Mouse (Mus musculus) lung, embryonic 14.5 days (tissue): ENCODE measurements at regions not wholly inside any gene's neighbourhood (a gene's known extent, or its start where the extent isn't known, plus 50 kb on each side); places are given as distances from the start of the nearest gene placed in this dataset.

Experiments used
- ATAC-seq: fragments of 200-750 bp; cut with Nextera tagmentation; 2 replicates; pipeline ENCODE4 v1.8.0; 2017; ENCODE audit warnings: mild to moderate bottlenecking, moderate TSS enrichment, moderate library complexity; ENCODE audit not compliant: insufficient read depth
- DNase-seq: peaks from one replicate; pipeline ENCODE4 v3.0.0-alpha.2; 2015
- H3K27ac ChIP-seq: fragments of 300-500 bp; sonication (generic); 2 replicates; pipeline ENCODE4 v1.5.1; 2014; ENCODE audit warnings: low read depth, mild to moderate bottlenecking, moderate library complexity
- H3K27me3 ChIP-seq: fragments of 300-500 bp; sonication (generic); 2 replicates; pipeline ENCODE4 v1.6.1; 2014; ENCODE audit warnings: low read length, control low read depth; ENCODE audit not compliant: insufficient read depth
- H3K36me3 ChIP-seq: fragments of 300-500 bp; sonication (generic); 2 replicates; pipeline ENCODE4 v1.6.1; 2014; ENCODE audit warnings: control low read depth; ENCODE audit not compliant: insufficient read depth
- H3K4me1 ChIP-seq: fragments of 300-500 bp; sonication (generic); 2 replicates; pipeline ENCODE4 v1.6.1; 2014; ENCODE audit warnings: antibody characterized with exemption, control low read depth; ENCODE audit not compliant: insufficient read depth
- H3K4me2 ChIP-seq: fragments of 300-500 bp; sonication (generic); 2 replicates; pipeline ENCODE4 v1.6.1; 2014; ENCODE audit warnings: mild to moderate bottlenecking
- H3K4me3 ChIP-seq: fragments of 300-500 bp; sonication (generic); 2 replicates; pipeline ENCODE4 v1.5.1; 2014; ENCODE audit warnings: low read depth, low read length
- H3K9ac ChIP-seq: fragments of 300-500 bp; sonication (generic); 2 replicates; pipeline ENCODE4 v1.6.1; 2014
- H3K9me3 ChIP-seq: fragments of 300-500 bp; sonication (generic); 2 replicates; pipeline ENCODE4 v1.6.1; 2016; ENCODE audit warnings: low read depth, low read length, control low read depth
- CTCF ChIP-seq: IDR thresholded peaks from 2 replicates; pipeline ENCODE4 v1.5.1; 2016; ENCODE audit warnings: antibody characterized with exemption, low read depth
- WGBS: fragments of 180-500 bp; shearing (Covaris S2); extraction: QIAGEN DNeasy Blood & Tissue Kit; methylation state at CpG from one replicate; pipeline ENCODE4 v1.1.7; 2014; 5-methylcytosine and 5-hydroxymethylcytosine counted together

- Histone ChIP-seq H3K9ac (no peak overlapping the region), H3K4me1 (no peaks in the 10 kb centered on the region), H3K4me3 (no peak overlapping the region), H3K4me2 (no peak overlapping the region), H3K9me3 (no peaks in the 10 kb centered on the region), H3K27me3 (no peaks in the 10 kb centered on the region), H3K27ac (no peak overlapping the region), H3K36me3 (no peaks in the 10 kb centered on the region)
- 87% methylated on average over 8 of the region's 8 CpGs for WGBS
- TF ChIP-seq CTCF, result no peak
- no peak for ATAC-seq
- no peak for DNase-seq
These were observed 85.1 kb upstream of the Osmr start for GRCm38 (mm10) chr15:6959911-6960310.

GRCm38 (mm10) chr15:6960753-6961746, 86.3 kb upstream of the Osmr start:
- Histone ChIP-seq H3K4me1 (no peaks in the 10 kb centered on the region), H3K4me2 (no peak overlapping the region), H3K9ac (no peak overlapping the region), H3K36me3 (no peaks in the 10 kb centered on the region), H3K9me3 (no peaks in the 10 kb centered on the region), H3K27ac (no peak overlapping the region), H3K4me3 (no peak overlapping the region), H3K27me3 (no peaks in the 10 kb centered on the region)
- TF ChIP-seq CTCF, result no peak
- DNase-seq (no peak), ATAC-seq (no peak)
- WGBS, result 82% methylated on average over 11 of the region's 11 CpGs

GRCm38 (mm10) chr15:6964635-6965034, 89.9 kb upstream of the Osmr start:
- Histone ChIP-seq H3K4me2 (no peak overlapping the region), H3K27me3 (no peaks in the 10 kb centered on the region), H3K27ac (no peak overlapping the region), H3K36me3 (no peaks in the 10 kb centered on the region), H3K4me3 (no peak overlapping the region), H3K4me1 (no peaks in the 10 kb centered on the region), H3K9me3 (0 out of 2 replicates have a peak, but pooled peaks cover 3% of the 10 kb centered on the region), H3K9ac (no peak overlapping the region)
- DNase-seq, result no peak
- no peak for ATAC-seq
- WGBS, result 76% methylated on average over 4 of the region's 4 CpGs
- no peak for TF ChIP-seq CTCF

GRCm38 (mm10) chr15:6965446-6965845, 90.7 kb upstream of the Osmr start:
- no peak overlapping the region for H3K4me2 ChIP-seq
- no peak overlapping the region for H3K27ac ChIP-seq
- H3K27me3 ChIP-seq, result no peaks in the 10 kb centered on the region
- no peak for TF ChIP-seq CTCF
- H3K36me3 ChIP-seq, result no peaks in the 10 kb centered on the region
- 39% methylated on average over 4 of the region's 4 CpGs for WGBS
- H3K9ac ChIP-seq, result no peak overlapping the region
- no peak for ATAC-seq
- no peak for DNase-seq
- H3K4me3 ChIP-seq, result no peak overlapping the region
- 0 out of 2 replicates have a peak, but pooled peaks cover 3% of the 10 kb centered on the region for H3K9me3 ChIP-seq
- H3K4me1 ChIP-seq, result no peaks in the 10 kb centered on the region

GRCm38 (mm10) chr15:6974410-6974809, 99.6 kb upstream of the Osmr start:
- H3K36me3 ChIP-seq, result no peaks in the 10 kb centered on the region
- H3K27me3 ChIP-seq, result no peaks in the 10 kb centered on the region
- no peak for TF ChIP-seq CTCF
- H3K27ac ChIP-seq, result no peak overlapping the region
- no peaks in the 10 kb centered on the region for H3K9me3 ChIP-seq
- no peak for DNase-seq
- 44% methylated on average over 4 of the region's 4 CpGs for WGBS
- no peaks in the 10 kb centered on the region for H3K4me1 ChIP-seq
- no peak overlapping the region for H3K4me3 ChIP-seq
- no peak for ATAC-seq
- H3K4me2 ChIP-seq, result no peak overlapping the region
- no peak overlapping the region for H3K9ac ChIP-seq

- DNase-seq, result no peak
- Histone ChIP-seq H3K4me3 (no peak overlapping the region), H3K4me1 (no peaks in the 10 kb centered on the region), H3K9ac (no peak overlapping the region), H3K36me3 (no peaks in the 10 kb centered on the region), H3K27ac (no peak overlapping the region), H3K27me3 (no peaks in the 10 kb centered on the region), H3K4me2 (no peak overlapping the region), H3K9me3 (no peaks in the 10 kb centered on the region)
- ATAC-seq, result no peak
- WGBS, result 73% methylated on average over 9 of the region's 9 CpGs
- no peak for TF ChIP-seq CTCF
These were observed 106.7 kb upstream of the Osmr start for GRCm38 (mm10) chr15:6981430-6981829.

GRCm38 (mm10) chr15:6983320-6983719, 107.1 kb upstream of the Lifr start:
- no peak overlapping the region for H3K4me2 ChIP-seq
- no peak overlapping the region for H3K27ac ChIP-seq
- H3K9me3 ChIP-seq, result no peaks in the 10 kb centered on the region
- H3K36me3 ChIP-seq, result no peaks in the 10 kb centered on the region
- H3K9ac ChIP-seq, result no peak overlapping the region
- no peaks in the 10 kb centered on the region for H3K4me1 ChIP-seq
- no peak for DNase-seq
- no peak for TF ChIP-seq CTCF
- H3K27me3 ChIP-seq, result no peaks in the 10 kb centered on the region
- no peak overlapping the region for H3K4me3 ChIP-seq
- ATAC-seq, result no peak
- 62% methylated on average over 3 of the region's 3 CpGs for WGBS
